Mouse (Mus musculus) stomach, embryonic 15.5 days (tissue): Measurements from ENCODE around the gene Wrnip1. TPM values are rescaled to one million over a fixed set of nuclear protein-coding genes. Genes with fewer than 3 reads are reported as not detected.

ENCODE experiments used
- ATAC-seq: fragments of 200-750 bp; cut with Nextera tagmentation; 2 replicates; pipeline ENCODE4 v1.8.0; 2017; ENCODE audit warnings: low read depth, moderate number of reproducible peaks, moderate TSS enrichment; ENCODE audit not compliant: insufficient read depth, low FRiP score
- H3K27ac ChIP-seq: fragments of 300-500 bp; sonication (generic); 2 replicates; pipeline ENCODE4 v1.5.1; 2015; ENCODE audit warnings: mild to moderate bottlenecking, inconsistent platforms
- H3K27me3 ChIP-seq: fragments of 300-500 bp; sonication (generic); replicated peaks from 2 replicates; pipeline ENCODE4 v1.6.1; 2015; ENCODE audit warnings: inconsistent platforms
- H3K36me3 ChIP-seq: fragments of 300-500 bp; sonication (generic); 2 replicates; pipeline ENCODE4 v1.6.1; 2015; ENCODE audit warnings: inconsistent platforms
- H3K4me1 ChIP-seq: fragments of 300-500 bp; sonication (generic); 2 replicates; pipeline ENCODE4 v1.6.1; 2015; ENCODE audit warnings: inconsistent platforms
- H3K4me2 ChIP-seq: fragments of 300-500 bp; sonication (generic); 2 replicates; pipeline ENCODE4 v1.6.1; 2015; ENCODE audit warnings: mild to moderate bottlenecking, inconsistent platforms
- H3K4me3 ChIP-seq: fragments of 300-500 bp; sonication (generic); replicated peaks from 2 replicates; pipeline ENCODE4 v1.5.1; 2015; ENCODE audit warnings: inconsistent platforms
- H3K9ac ChIP-seq: fragments of 300-500 bp; sonication (generic); 2 replicates; pipeline ENCODE4 v1.6.1; 2015; ENCODE audit warnings: inconsistent platforms
- H3K9me3 ChIP-seq: fragments of 300-500 bp; sonication (generic); 2 replicates; pipeline ENCODE4 v1.6.1; 2016; ENCODE audit warnings: inconsistent platforms
- WGBS: fragments of 180-500 bp; shearing (Covaris S2); methylation state at CpG from one replicate; pipeline ENCODE4 v1.1.7; 2015; 5-methylcytosine and 5-hydroxymethylcytosine counted together
- polyA plus RNA-seq: library from polyadenylated mRNA; unstranded; fragments of >200 nt; fragmentation: Nextera tagmentation; extraction: Ambion mirVana; gene quantifications from 2 replicates; pipeline ENCODE4 v1.2.1, GENCODE M21; 2015

Wrnip1 gene
- polyA plus RNA-seq = 29.1 and 29.2 TPM in 2 replicates

DNA sequence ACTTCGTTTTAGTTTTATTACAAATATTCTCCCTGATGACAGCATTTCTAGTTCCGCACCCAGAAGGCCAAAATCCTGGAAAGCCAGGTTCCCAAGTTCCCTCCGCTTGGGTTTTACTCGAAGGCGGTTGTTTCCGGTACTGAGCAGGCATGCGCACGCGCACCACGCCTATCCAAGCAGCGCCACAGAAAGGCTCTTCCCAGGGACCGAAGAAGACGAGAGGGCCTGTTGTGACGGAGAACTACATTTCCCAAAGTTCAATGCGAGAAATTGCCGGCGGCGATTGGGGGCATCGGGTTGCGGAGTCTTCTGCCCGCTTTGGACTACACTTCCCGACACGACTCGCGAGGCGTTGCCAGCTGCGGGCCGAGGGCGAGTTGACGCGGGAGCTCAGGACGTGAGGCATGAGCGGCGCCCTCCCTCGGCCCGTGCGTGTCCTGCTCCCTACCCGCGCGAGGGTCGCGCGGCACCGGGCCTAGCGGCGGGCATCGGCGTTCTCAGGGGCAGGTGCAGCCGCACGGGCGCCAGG lies at the start of gene Wrnip1:
TSS of gene Wrnip1 (plus strand) at position 346 of the 529 bp plus-strand sequence.
- peak within 1 kb of the TSS; percentile 74 for H3K27ac ChIP-seq
- H3K4me3 ChIP-seq = peak within 1 kb of the TSS; percentile 91
- peak; percentile 97 for ATAC-seq
- no peaks in the 10 kb centered on the region for H3K27me3 ChIP-seq
- peaks cover 2% of the 10 kb centered on the region; the same call in 1 of the 2 replicates for H3K36me3 ChIP-seq
- no peaks in the 10 kb centered on the region for H3K9me3 ChIP-seq
- peak within 1 kb of the TSS; percentile 75 for H3K9ac ChIP-seq
- under 1% methylated on average over 50 of the region's 51 CpGs for WGBS
- H3K4me2 ChIP-seq = peak within 1 kb of the TSS; percentile 92
- H3K4me1 ChIP-seq = peaks cover 12% of the 10 kb centered on the region

DNA sequence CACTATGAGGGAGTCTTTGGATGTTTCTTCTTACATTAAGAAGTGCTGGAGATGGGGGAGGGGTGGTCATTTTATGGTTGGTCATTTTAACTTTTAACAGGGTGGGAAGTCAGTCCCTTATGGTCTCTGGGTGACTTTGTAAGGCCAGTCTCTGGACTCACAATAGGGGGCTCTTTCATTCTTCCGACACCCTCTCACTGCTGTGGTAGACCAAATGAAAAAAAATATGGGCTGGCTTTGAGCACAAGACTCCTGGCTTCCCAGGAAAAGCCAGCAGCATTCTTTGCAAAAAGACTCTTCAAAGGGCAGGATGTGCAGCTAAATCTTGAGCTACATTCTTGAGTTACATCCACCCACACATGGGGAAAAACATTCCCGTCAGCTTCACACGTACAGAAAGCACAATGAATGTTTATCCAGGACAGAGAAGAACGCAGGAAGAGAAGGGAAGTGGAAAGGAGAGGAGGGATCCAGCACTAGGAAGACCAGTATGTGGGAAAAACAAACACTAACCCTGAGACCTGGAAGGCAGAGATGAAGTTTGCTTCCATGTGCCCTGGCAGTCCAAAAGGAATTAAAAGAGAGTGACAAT lies 49.7 kb upstream of the Wrnip1 start:
- Histone ChIP-seq H3K4me3 (no peak overlapping the region), H3K27ac (no peak overlapping the region), H3K9me3 (no peaks in the 10 kb centered on the region), H3K4me1 (no peaks in the 10 kb centered on the region), H3K27me3 (no peaks in the 10 kb centered on the region), H3K9ac (no peak overlapping the region), H3K36me3 (no peaks in the 10 kb centered on the region), H3K4me2 (no peak overlapping the region)
- no peak for ATAC-seq
- 22% methylated on average over 4 of the region's 4 CpGs for WGBS

DNA sequence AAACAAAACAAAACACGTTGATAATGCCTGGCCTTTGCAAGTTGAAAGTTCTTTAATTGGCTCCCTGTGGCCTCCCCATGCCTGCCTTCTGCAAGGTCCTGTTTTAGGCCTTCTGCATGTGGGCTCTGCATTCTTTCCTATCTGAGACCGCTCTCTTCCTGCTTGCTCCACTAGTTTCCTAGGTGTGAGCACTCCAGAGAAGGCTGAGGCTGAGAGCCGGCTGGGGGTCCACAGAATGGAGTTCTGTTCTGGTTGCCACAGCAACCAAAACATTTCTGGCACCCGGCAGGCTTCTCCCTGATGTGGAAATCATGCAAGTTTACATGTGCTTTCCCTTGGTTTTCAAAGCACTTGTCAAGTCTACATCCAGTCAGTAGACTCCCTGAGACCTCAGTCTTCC lies 42.8 kb upstream of the Wrnip1 start:
- H3K27me3 ChIP-seq = no peaks in the 10 kb centered on the region
- no peak for ATAC-seq
- H3K27ac ChIP-seq = no peak overlapping the region
- no peaks in the 10 kb centered on the region for H3K9me3 ChIP-seq
- H3K4me2 ChIP-seq = no peak overlapping the region
- no peak overlapping the region for H3K9ac ChIP-seq
- no peaks in the 10 kb centered on the region for H3K4me1 ChIP-seq
- H3K4me3 ChIP-seq = no peak overlapping the region
- WGBS = 24% methylated on average over 4 of the region's 4 CpGs
- H3K36me3 ChIP-seq = no peaks in the 10 kb centered on the region

DNA sequence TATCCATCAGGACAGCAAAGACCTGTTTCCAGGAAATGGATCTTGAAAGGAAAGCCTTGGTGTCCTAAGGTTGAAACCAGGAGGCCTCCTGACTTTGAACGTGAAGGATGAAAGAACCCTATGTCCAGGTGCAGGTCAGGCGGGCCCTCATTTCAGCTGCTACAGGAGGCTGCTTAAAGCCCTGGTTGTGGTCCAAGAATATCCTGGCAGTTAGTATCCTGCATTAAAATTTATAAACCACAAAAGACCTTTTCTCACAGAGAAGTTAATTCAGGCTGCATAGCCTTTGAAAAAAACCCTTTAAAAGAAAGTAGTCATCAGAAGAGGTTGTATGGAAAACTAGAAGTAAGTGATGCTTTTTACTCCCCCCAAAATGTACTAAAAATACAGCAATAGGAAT lies 41.0 kb upstream of the Wrnip1 start:
- no peaks in the 10 kb centered on the region for H3K36me3 ChIP-seq
- H3K4me3 ChIP-seq = no peak overlapping the region
- H3K27me3 ChIP-seq = no peaks in the 10 kb centered on the region
- no peak overlapping the region for H3K4me2 ChIP-seq
- no peaks in the 10 kb centered on the region for H3K4me1 ChIP-seq
- WGBS = 69% methylated on average over 2 of the region's 2 CpGs
- no peak for ATAC-seq
- H3K27ac ChIP-seq = no peak overlapping the region
- H3K9ac ChIP-seq = no peak overlapping the region
- no peaks in the 10 kb centered on the region for H3K9me3 ChIP-seq

DNA sequence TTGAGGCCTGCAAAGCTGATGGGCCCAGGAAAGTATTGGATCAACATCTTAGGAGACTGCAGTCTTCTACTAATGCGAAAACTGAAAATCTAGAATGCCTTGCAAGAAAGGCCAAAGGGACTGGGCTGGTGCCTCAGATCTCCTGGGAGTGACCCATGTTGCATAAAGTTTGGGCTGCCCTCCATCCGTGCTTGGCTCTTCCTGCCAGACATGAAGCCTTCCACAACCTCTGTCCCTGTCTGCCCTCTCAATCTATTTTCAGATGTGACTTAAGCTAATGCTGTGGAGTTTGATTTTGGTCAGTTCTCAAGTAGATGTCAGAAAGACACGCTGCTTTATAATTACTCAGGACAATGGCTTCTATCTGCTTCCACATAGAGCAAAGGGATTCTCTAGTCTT lies 38.7 kb upstream of the Wrnip1 start:
- no peaks in the 10 kb centered on the region for H3K36me3 ChIP-seq
- no peak overlapping the region for H3K27ac ChIP-seq
- no peak overlapping the region for H3K4me3 ChIP-seq
- ATAC-seq = no peak
- WGBS = 79% methylated on average over 3 of the region's 3 CpGs
- H3K9me3 ChIP-seq = no peaks in the 10 kb centered on the region
- H3K27me3 ChIP-seq = no peaks in the 10 kb centered on the region
- no peaks in the 10 kb centered on the region for H3K4me1 ChIP-seq
- H3K9ac ChIP-seq = no peak overlapping the region
- no peak overlapping the region for H3K4me2 ChIP-seq

DNA sequence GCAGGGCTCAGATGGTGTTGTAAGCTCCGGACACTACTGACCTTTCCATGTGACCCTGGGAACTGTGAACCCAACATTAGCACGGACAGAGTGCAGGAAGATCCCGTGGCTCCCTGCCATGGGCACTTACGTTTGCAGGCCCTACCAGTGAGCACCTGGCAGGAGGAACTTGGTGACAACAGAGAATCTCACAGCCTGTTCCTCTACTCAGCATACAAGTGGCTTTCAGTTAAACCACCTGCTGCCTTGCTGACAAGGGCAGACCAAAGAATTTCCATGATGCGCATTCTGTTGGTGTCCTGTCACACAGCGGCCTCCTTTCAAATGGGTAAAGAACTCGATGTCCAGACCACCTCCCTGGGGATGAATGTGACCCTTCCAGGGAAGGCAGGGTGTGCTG lies 37.4 kb upstream of the Wrnip1 start:
- Histone ChIP-seq H3K9ac (no peak overlapping the region), H3K27ac (no peak overlapping the region), H3K4me1 (no peaks in the 10 kb centered on the region), H3K36me3 (no peaks in the 10 kb centered on the region), H3K4me2 (no peak overlapping the region), H3K9me3 (no peaks in the 10 kb centered on the region), H3K27me3 (no peaks in the 10 kb centered on the region), H3K4me3 (no peak overlapping the region)
- WGBS = 41% methylated on average over 7 of the region's 7 CpGs
- no peak for ATAC-seq

DNA sequence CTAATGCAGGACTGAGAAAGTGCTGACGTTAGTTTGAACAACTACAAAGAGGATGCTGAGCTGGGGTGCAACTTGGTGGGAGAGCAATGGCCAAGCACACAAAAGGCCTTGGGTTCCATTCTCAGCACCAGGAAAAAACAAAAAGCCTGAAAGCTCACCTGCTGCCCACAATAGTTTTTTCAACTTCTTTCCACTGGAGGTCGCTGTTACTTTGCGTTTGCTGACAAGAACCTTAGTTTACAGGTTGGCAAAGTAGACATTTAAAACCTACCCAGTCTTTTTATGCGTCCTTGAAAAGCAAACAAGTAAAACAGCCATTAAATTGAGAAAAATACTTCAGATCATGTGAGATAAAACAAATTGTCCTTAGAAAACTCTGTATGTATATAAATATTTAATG lies 33.7 kb upstream of the Wrnip1 start:
- H3K4me3 ChIP-seq = no peak overlapping the region
- no peaks in the 10 kb centered on the region for H3K4me1 ChIP-seq
- no peak overlapping the region for H3K4me2 ChIP-seq
- no peak for ATAC-seq
- H3K27me3 ChIP-seq = no peaks in the 10 kb centered on the region
- H3K36me3 ChIP-seq = no peaks in the 10 kb centered on the region
- H3K9ac ChIP-seq = no peak overlapping the region
- 14% methylated on average over 4 of the region's 4 CpGs for WGBS
- no peaks in the 10 kb centered on the region for H3K9me3 ChIP-seq
- H3K27ac ChIP-seq = no peak overlapping the region

DNA sequence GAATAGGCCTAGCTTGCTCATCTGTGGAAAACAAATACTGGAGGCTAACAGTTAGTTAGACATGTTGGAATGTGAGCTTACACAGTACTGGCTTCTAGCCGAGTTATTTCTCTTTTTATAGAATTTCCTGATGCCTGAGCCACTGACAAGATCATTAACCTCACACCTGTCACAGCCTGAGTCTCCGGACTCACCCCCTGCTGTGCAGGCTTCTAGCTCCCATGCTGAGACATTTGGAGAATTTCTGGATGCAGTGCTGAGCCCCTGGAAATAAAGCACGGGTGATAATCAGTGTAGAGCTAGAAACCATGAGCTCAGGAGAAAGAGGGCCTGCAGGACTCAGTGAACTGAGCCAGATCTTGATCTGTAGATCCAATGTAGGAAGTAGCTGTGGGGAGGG lies 31.9 kb upstream of the Wrnip1 start:
- Histone ChIP-seq H3K9me3 (no peaks in the 10 kb centered on the region), H3K27ac (no peak overlapping the region), H3K4me1 (no peaks in the 10 kb centered on the region), H3K4me2 (no peak overlapping the region), H3K27me3 (no peaks in the 10 kb centered on the region), H3K4me3 (no peak overlapping the region), H3K36me3 (no peaks in the 10 kb centered on the region), H3K9ac (no peak overlapping the region)
- no peak for ATAC-seq
- WGBS = 20% methylated on average over 3 of the region's 3 CpGs

DNA sequence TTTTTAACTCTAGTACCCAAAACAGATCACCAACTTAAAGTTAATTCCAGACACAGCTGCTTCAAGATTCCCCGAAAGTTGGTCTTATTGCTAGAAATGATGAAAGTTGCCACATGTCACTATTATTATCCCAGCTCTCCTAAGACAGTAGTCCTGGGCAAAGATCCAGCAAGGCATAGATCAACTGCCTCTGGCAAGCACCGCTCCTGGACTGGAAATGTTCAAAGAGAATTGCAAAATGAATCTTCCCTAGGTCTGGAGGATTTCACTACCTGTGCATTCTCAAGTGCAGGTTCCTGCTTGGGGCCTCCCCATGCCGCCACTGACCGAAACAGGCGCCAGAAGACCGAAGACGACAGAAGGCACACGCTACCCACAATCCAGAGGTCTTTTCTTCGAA lies 25.9 kb upstream of the Wrnip1 start:
- Histone ChIP-seq H3K27me3 (no peaks in the 10 kb centered on the region), H3K4me3 (no peak overlapping the region), H3K9me3 (no peaks in the 10 kb centered on the region), H3K9ac (no peak overlapping the region), H3K36me3 (no peaks in the 10 kb centered on the region), H3K27ac (no peak overlapping the region), H3K4me2 (no peak overlapping the region), H3K4me1 (no peaks in the 10 kb centered on the region)
- ATAC-seq = no peak
- 73% methylated on average over 9 of the region's 9 CpGs for WGBS

DNA sequence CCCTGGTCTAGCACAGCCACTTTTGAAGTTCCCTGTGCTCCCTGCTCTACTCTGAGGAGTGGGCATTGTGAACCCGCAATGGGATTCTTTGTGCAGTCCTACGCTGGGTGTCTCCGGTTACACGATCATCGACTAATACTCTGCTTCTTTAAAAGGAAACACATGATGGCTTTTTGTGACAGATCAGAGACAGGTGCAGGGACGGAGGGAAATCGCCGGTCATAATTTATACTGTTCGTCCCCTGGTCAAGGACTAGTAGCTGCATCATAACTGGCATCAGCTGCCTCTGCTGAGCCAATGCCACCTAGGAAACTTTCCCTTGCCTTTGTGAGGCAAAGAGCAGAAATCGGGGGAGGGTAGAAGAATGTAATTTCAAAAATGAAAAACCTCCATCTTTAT lies 25.5 kb upstream of the Wrnip1 start:
- no peak overlapping the region for H3K27ac ChIP-seq
- no peaks in the 10 kb centered on the region for H3K9me3 ChIP-seq
- no peaks in the 10 kb centered on the region for H3K27me3 ChIP-seq
- no peak for ATAC-seq
- 91% methylated on average over 10 of the region's 10 CpGs for WGBS
- no peaks in the 10 kb centered on the region for H3K36me3 ChIP-seq
- no peak overlapping the region for H3K4me2 ChIP-seq
- H3K9ac ChIP-seq = no peak overlapping the region
- no peaks in the 10 kb centered on the region for H3K4me1 ChIP-seq
- H3K4me3 ChIP-seq = no peak overlapping the region

DNA sequence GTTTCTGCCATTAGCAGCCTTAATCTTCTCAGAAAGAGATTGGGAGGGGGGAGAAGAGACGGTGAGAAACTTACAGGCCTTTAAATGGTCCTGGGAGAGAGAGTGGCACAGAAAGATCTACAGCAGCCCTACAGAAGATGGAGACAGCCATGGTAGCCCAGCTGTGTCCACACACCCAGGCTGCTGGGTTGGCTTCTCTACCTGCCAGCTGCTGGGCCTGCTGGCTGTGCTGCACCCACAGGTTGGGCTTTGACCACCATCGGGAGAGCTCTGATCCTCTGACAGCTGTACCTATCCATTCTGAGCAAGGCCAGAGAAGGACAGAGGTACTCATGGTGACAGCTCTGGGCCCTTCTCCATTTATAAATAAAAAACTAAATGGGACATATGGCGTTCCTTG lies 23.0 kb upstream of the Wrnip1 start:
- no peaks in the 10 kb centered on the region for H3K4me1 ChIP-seq
- H3K27me3 ChIP-seq = no peaks in the 10 kb centered on the region
- no peaks in the 10 kb centered on the region for H3K36me3 ChIP-seq
- no peak overlapping the region for H3K9ac ChIP-seq
- WGBS = 61% methylated on average over 3 of the region's 3 CpGs
- H3K4me2 ChIP-seq = no peak overlapping the region
- no peak for ATAC-seq
- H3K4me3 ChIP-seq = no peak overlapping the region
- no peaks in the 10 kb centered on the region for H3K9me3 ChIP-seq
- H3K27ac ChIP-seq = no peak overlapping the region

DNA sequence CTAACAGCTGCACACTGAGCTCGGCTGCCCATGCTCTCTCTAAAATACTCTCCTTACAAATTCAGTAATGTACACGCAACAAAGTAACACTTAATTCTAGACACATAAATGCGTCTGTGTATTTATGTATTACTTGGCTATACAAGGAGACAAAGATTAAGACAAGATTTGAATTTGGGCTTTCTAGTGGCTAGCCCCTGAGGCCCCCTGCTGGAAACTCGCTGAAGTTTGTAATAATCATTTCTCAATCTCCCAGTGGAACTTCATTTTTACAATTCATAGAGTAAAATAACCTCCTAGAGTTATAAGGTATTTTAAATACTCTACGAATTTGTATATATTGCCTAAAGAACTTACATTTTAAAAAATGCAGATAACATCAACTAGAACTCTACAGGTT lies 18.8 kb upstream of the Wrnip1 start:
- no peak overlapping the region for H3K4me3 ChIP-seq
- no peak for ATAC-seq
- H3K27ac ChIP-seq = no peak overlapping the region
- H3K4me1 ChIP-seq = no peaks in the 10 kb centered on the region
- H3K9ac ChIP-seq = no peak overlapping the region
- H3K36me3 ChIP-seq = no peaks in the 10 kb centered on the region
- 49% methylated on average over 5 of the region's 5 CpGs for WGBS
- H3K27me3 ChIP-seq = no peaks in the 10 kb centered on the region
- H3K4me2 ChIP-seq = no peak overlapping the region
- no peaks in the 10 kb centered on the region for H3K9me3 ChIP-seq

DNA sequence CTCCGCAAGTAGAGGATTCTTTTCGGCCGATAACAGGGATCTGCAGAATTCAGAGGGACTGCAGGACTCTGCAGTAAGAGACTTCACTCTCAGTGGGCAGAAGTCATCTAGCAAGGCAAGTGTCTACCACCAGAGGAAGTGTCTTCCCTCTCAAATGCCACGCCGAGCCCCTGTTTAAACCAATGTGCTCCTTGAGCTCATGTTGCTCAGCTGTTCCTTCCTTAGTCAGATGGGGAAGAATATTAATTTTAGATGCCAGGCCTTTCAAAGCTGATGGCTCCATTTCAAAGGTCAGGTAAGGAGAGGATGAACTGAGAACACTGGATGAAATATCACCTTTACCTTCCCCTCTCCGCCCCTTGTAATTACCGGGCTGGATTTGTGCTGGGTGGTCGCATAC lies 18.0 kb upstream of the Wrnip1 start, which contains the start of gene Mylk4:
TSS of gene Mylk4 (minus strand) at position 139 of the 400 bp plus-strand sequence.
- no peak within 1 kb of the TSS for H3K9ac ChIP-seq
- WGBS = 81% methylated on average over 8 of the region's 8 CpGs
- H3K4me3 ChIP-seq = no peak within 1 kb of the TSS
- H3K9me3 ChIP-seq = no peaks in the 10 kb centered on the region
- no peak within 1 kb of the TSS for H3K27ac ChIP-seq
- H3K36me3 ChIP-seq = no peaks in the 10 kb centered on the region
- no peaks in the 10 kb centered on the region for H3K4me1 ChIP-seq
- ATAC-seq = no peak
- no peaks in the 10 kb centered on the region for H3K27me3 ChIP-seq
- H3K4me2 ChIP-seq = no peak within 1 kb of the TSS
